Comparison of ENCODE assay signal across 24 mouse cellular contexts in genomic region chr14:25308051-25308450, GRCm38 (mm10).
DNase-seq lines count a peak whose midpoint lies in the region; ATAC-seq lines count a peak whose summit lies in the region.
"Had no signal": no experiment of that assay in that cellular context is flagged by ENCODE, and none has a peak within 500 bp of the region (broad histone marks: within the 10 kb centered on the region; RNA-seq: fewer than 3 reads in every experiment).

No protein-coding gene starts in this region.

- intact Hi-C loops in heart, postnatal 25 days (cut with DNase I), result loop anchor here (10.0 kb wide), 2 partner anchors 217 to 533 kb away; no protein-coding TSS in a partner anchor

- no peaks in the 10 kb centered on the region for H3K9me3 ChIP-seq in midbrain, embryonic 10.5 days (replicated peaks)
- H3K9me3 ChIP-seq in midbrain, embryonic 11.5 days (ENCODE audit: control insufficient read depth, low read length), result no peaks in the 10 kb centered on the region
- no peaks in the 10 kb centered on the region for H3K9me3 ChIP-seq in intestine, embryonic 16.5 days (ENCODE audit: control insufficient read depth, low read length)
- H3K9me3 ChIP-seq: embryonic facial prominence, embryonic 13.5 days; heart, embryonic 15.5 days; limb, embryonic 13.5 days; liver, embryonic 12.5 days; midbrain, embryonic 13.5 days had no signal

- H3K27me3 ChIP-seq in midbrain, embryonic 10.5 days (ENCODE audit: low read depth, poor library complexity, severe bottlenecking), result peaks cover 50% of the 10 kb centered on the region
- no peaks in the 10 kb centered on the region for H3K27me3 ChIP-seq in midbrain, embryonic 11.5 days (ENCODE audit: control insufficient read depth, insufficient read depth, low read length)
- H3K27me3 ChIP-seq in intestine, embryonic 16.5 days (replicated peaks; ENCODE audit: control insufficient read depth, insufficient read depth, low read length), result no peaks in the 10 kb centered on the region
- H3K27me3 ChIP-seq: embryonic facial prominence, embryonic 13.5 days; heart, embryonic 15.5 days; limb, embryonic 13.5 days had no signal

- 77% methylated on average over 3 of the region's 3 CpGs for WGBS in midbrain, embryonic 10.5 days
- 81% methylated on average over 3 of the region's 3 CpGs for WGBS in midbrain, embryonic 11.5 days
- WGBS in intestine, embryonic 16.5 days, result 64% methylated on average over 3 of the region's 3 CpGs

- H3K4me3 ChIP-seq in midbrain, embryonic 10.5 days, result no peak overlapping the region
- H3K4me3 ChIP-seq in midbrain, embryonic 11.5 days (ENCODE audit: low read depth, low read length), result no peak overlapping the region
- H3K4me3 ChIP-seq in intestine, embryonic 16.5 days (ENCODE audit: low read length), result no peak overlapping the region
- H3K4me3 ChIP-seq: embryonic facial prominence, embryonic 13.5 days; erythroblast, embryonic 14.5 days; heart, embryonic 15.5 days; limb, embryonic 13.5 days; liver, embryonic 12.5 days; midbrain, embryonic 13.5 days had no signal

- ATAC-seq in midbrain, embryonic 11.5 days (ENCODE audit: low FRiP score), result no peak
- ATAC-seq in intestine, embryonic 16.5 days, result no peak
- ATAC-seq: forebrain, embryonic 16.5 days; hindbrain, embryonic 16.5 days; liver, embryonic 12.5 days; midbrain, embryonic 13.5 days had no signal

- DNase-seq in heart, postnatal 4 days, result peak; percentile 30
- no peak for DNase-seq in heart, postnatal 25 days (ENCODE audit: low spot score)
- no peak for DNase-seq in midbrain, embryonic 10.5 days (ENCODE audit: low spot score)
- no peak for DNase-seq in midbrain, embryonic 11.5 days (ENCODE audit: low spot score, missing footprints)
- DNase-seq in spleen, postnatal 36 days (ENCODE audit: low spot score in 2 of 2), result no peak
- DNase-seq in left cerebral cortex, adult 18-20 months (ENCODE audit: low spot score in 2 of 2), result no peak
- DNase-seq: adrenal gland, adult 2 months; cerebellum, adult 11 months; cerebellum, postnatal 10 days; gastrocnemius, postnatal 10 days; kidney, adult 9 months; lung, adult 18-20 months; lung, postnatal 14 days; spleen, adult 18-20 months; thymus, postnatal 25 days had no signal

- no peak overlapping the region for H3K9ac ChIP-seq in midbrain, embryonic 11.5 days (ENCODE audit: low read length)
- H3K9ac ChIP-seq in intestine, embryonic 16.5 days (ENCODE audit: low read depth, low read length), result peak overlapping the region; percentile 50
- H3K9ac ChIP-seq: embryonic facial prominence, embryonic 13.5 days; heart, embryonic 15.5 days; limb, embryonic 13.5 days; liver, embryonic 12.5 days; midbrain, embryonic 13.5 days had no signal

- H3K36me3 ChIP-seq in midbrain, embryonic 10.5 days, result no peaks in the 10 kb centered on the region
- H3K36me3 ChIP-seq in midbrain, embryonic 11.5 days (ENCODE audit: control insufficient read depth, insufficient read depth, low read length), result no peaks in the 10 kb centered on the region
- no peaks in the 10 kb centered on the region for H3K36me3 ChIP-seq in intestine, embryonic 16.5 days (ENCODE audit: control insufficient read depth, insufficient read depth, low read length)
- H3K36me3 ChIP-seq: embryonic facial prominence, embryonic 13.5 days; heart, embryonic 15.5 days; limb, embryonic 13.5 days; liver, embryonic 12.5 days; midbrain, embryonic 13.5 days had no signal

- H3K27ac ChIP-seq in midbrain, embryonic 10.5 days (replicated peaks), result peak overlapping the region; percentile 72
- H3K27ac ChIP-seq in midbrain, embryonic 11.5 days (ENCODE audit: low read depth, low read length), result no peak overlapping the region
- H3K27ac ChIP-seq in intestine, embryonic 16.5 days (ENCODE audit: low read length), result peak overlapping the region; percentile 86
- H3K27ac ChIP-seq: embryonic facial prominence, embryonic 13.5 days; heart, embryonic 15.5 days; limb, embryonic 13.5 days; liver, embryonic 12.5 days; midbrain, embryonic 13.5 days had no signal

- H3K4me1 ChIP-seq in midbrain, embryonic 10.5 days, result peaks cover 66% of the 10 kb centered on the region
- H3K4me1 ChIP-seq in midbrain, embryonic 11.5 days (ENCODE audit: control insufficient read depth, insufficient read depth, low read length), result peaks cover 28% of the 10 kb centered on the region
- peaks cover 56% of the 10 kb centered on the region for H3K4me1 ChIP-seq in intestine, embryonic 16.5 days (ENCODE audit: control insufficient read depth, insufficient read depth, low read length)

- H3K4me2 ChIP-seq in midbrain, embryonic 11.5 days, result no peak overlapping the region
- H3K4me2 ChIP-seq in intestine, embryonic 16.5 days (ENCODE audit: low read depth, low read length), result no peak overlapping the region
- H3K4me2 ChIP-seq: embryonic facial prominence, embryonic 13.5 days; heart, embryonic 15.5 days; limb, embryonic 13.5 days; liver, embryonic 12.5 days; midbrain, embryonic 13.5 days had no signal
